Mouse (Mus musculus): ENCODE measurements at regions not wholly inside any gene's neighbourhood (a gene's known extent, or its start where the extent isn't known, plus 50 kb on each side); places are given as distances from the start of the nearest gene placed in this dataset.
A peak's percentile ranks its signal among the peaks of the same experiment; 100 is the strongest.

DNA sequence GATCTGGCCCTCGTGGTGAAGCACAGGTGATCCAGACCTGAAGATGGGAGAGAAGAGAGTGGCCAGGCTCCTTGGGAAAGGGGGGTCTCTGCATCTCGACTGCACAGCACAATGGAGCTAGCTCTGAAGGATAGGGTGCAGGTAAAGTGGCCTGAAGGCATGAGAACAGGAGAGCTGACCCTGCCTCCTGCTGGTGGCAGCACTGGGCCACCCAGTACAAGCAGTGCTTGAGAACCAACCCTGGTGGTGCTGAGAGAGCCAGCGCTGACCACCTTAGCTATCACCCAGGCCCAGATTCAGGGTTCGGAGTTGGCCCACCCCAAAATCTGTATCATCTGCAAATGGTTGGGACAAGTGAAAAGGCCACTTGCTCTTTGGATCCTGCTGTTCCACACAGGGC lies 66.2 kb downstream of the A730009L09Rik start:
- no peak overlapping the region for H3K9ac ChIP-seq (ENCODE audit: low read depth, low read length)
- H3K9me3 ChIP-seq (replicated peaks; ENCODE audit: control insufficient read depth, low read length) = no peaks in the 10 kb centered on the region
- H3K27me3 ChIP-seq (ENCODE audit: control insufficient read depth, insufficient read depth, low read depth, low read length) = no peaks in the 10 kb centered on the region
- no peak overlapping the region for H3K4me3 ChIP-seq (ENCODE audit: low read depth, low read length)
- H3K36me3 ChIP-seq (ENCODE audit: control insufficient read depth, insufficient read depth) = no peaks in the 10 kb centered on the region
- no peak for ATAC-seq (ENCODE audit: low read depth)
- WGBS (ENCODE audit: insufficient replicate concordance) = 55% methylated on average over 4 of the region's 4 CpGs
- H3K4me1 ChIP-seq (ENCODE audit: control insufficient read depth, low read depth, low read length) = no peaks in the 10 kb centered on the region
- H3K4me2 ChIP-seq (ENCODE audit: low read depth, low read length) = no peak overlapping the region
- no peak overlapping the region for H3K27ac ChIP-seq (ENCODE audit: low read length)

DNA sequence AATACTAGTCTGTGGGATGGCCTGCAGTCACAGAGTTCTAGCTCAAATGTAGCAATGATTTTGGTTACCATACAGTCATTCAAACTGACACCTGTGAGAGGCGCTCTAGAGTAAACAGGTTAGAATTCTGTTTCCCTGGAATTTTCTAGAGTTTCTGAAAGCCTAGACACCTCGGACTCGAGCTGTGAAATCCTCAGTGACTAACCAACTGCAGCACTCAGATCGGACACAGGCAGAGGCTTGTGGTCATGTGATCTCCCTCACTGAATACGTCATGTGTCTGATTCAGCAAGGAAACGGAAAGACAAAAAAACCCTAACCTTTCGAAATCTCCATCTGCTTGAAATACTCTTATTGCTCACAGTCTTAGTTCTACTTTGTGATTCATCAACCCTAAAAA lies 68.4 kb downstream of the A730009L09Rik start:
- H3K4me2 ChIP-seq (ENCODE audit: low read depth, low read length) = no peak overlapping the region
- H3K36me3 ChIP-seq (ENCODE audit: control insufficient read depth, insufficient read depth) = no peaks in the 10 kb centered on the region
- no peak overlapping the region for H3K9ac ChIP-seq (ENCODE audit: low read depth, low read length)
- no peak for ATAC-seq (ENCODE audit: low read depth)
- WGBS (ENCODE audit: insufficient replicate concordance) = 23% methylated on average over 7 of the region's 7 CpGs
- H3K9me3 ChIP-seq (replicated peaks; ENCODE audit: control insufficient read depth, low read length) = no peaks in the 10 kb centered on the region
- no peak overlapping the region for H3K4me3 ChIP-seq (ENCODE audit: low read depth, low read length)
- H3K27me3 ChIP-seq (ENCODE audit: control insufficient read depth, insufficient read depth, low read depth, low read length) = no peaks in the 10 kb centered on the region
- no peak overlapping the region for H3K27ac ChIP-seq (ENCODE audit: low read length)
- H3K4me1 ChIP-seq (ENCODE audit: control insufficient read depth, low read depth, low read length) = no peaks in the 10 kb centered on the region

DNA sequence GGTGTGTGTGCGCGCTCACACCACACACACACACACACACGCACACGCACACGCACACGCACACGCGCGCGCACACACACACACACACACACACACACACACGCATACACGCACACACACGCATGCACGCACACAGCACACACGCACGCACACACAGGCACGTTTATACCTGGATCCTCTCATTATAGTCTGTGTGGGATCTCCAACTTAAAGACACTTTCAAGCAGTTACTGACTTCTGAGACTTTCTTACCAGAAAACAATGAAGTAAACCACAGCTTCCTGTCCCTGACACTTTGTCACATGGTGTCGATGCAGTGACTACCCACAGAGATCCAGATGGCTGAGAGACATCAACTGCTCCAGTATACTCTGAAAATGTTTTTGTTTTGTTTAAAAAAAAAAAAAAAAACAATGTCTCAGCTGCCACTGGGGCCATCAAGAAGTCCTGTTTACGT lies 68.9 kb downstream of the A730009L09Rik start:
- Histone ChIP-seq H3K27ac (ENCODE audit: low read length) (no peak overlapping the region), H3K27me3 (ENCODE audit: control insufficient read depth, insufficient read depth, low read depth, low read length) (no peaks in the 10 kb centered on the region), H3K9me3 (replicated peaks; ENCODE audit: control insufficient read depth, low read length) (no peaks in the 10 kb centered on the region), H3K9ac (ENCODE audit: low read depth, low read length) (no peak overlapping the region), H3K4me2 (ENCODE audit: low read depth, low read length) (no peak overlapping the region), H3K36me3 (ENCODE audit: control insufficient read depth, insufficient read depth) (no peaks in the 10 kb centered on the region), H3K4me1 (ENCODE audit: control insufficient read depth, low read depth, low read length) (no peaks in the 10 kb centered on the region), H3K4me3 (ENCODE audit: low read depth, low read length) (no peak overlapping the region)
- 0 out of 2 replicates have a peak, but pooled peaks have one; percentile 24 for ATAC-seq (ENCODE audit: low read depth)
- 42% methylated on average over 18 of the region's 19 CpGs for WGBS (ENCODE audit: insufficient replicate concordance)

DNA sequence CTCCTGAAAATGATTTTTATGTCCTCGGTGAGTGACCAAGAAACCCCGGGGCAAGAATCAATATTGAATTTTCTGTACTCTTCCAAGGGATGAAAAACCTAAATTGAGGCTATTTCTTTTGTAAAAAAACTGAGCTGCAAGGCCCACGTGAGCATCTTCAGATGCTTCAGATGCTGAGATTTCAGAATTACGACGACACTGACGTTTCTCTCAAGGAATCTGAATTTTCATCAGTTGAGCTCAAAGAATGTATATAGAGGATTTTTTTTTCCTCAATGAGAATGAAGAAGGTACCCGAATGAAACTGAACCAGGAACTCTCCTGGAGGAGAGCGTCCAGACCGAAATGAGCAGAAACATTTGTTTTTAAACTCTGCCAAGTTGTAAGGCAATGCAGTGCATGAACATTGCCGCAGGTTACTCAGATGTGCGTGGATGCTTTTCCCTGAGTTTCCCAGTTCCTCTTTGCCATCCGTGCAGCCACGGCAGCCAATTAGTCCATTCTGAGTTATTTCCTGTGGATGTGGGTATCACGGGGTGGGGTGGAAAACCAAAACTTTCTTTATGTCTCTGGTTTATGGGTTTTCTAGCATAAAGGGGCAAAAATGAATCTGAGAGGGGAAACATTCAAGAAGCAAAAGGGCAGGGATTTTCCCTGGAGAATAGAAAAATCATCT lies 69.9 kb downstream of the A730009L09Rik start:
- WGBS (ENCODE audit: insufficient replicate concordance) = 54% methylated on average over 14 of the region's 14 CpGs
- no peak overlapping the region for H3K9ac ChIP-seq (ENCODE audit: low read depth, low read length)
- no peaks in the 10 kb centered on the region for H3K4me1 ChIP-seq (ENCODE audit: control insufficient read depth, low read depth, low read length)
- H3K36me3 ChIP-seq (ENCODE audit: control insufficient read depth, insufficient read depth) = no peaks in the 10 kb centered on the region
- H3K27ac ChIP-seq (ENCODE audit: low read length) = no peak overlapping the region
- H3K4me3 ChIP-seq (ENCODE audit: low read depth, low read length) = no peak overlapping the region
- H3K4me2 ChIP-seq (ENCODE audit: low read depth, low read length) = no peak overlapping the region
- ATAC-seq (ENCODE audit: low read depth) = no peak
- no peaks in the 10 kb centered on the region for H3K9me3 ChIP-seq (replicated peaks; ENCODE audit: control insufficient read depth, low read length)
- H3K27me3 ChIP-seq (ENCODE audit: control insufficient read depth, insufficient read depth, low read depth, low read length) = no peaks in the 10 kb centered on the region

DNA sequence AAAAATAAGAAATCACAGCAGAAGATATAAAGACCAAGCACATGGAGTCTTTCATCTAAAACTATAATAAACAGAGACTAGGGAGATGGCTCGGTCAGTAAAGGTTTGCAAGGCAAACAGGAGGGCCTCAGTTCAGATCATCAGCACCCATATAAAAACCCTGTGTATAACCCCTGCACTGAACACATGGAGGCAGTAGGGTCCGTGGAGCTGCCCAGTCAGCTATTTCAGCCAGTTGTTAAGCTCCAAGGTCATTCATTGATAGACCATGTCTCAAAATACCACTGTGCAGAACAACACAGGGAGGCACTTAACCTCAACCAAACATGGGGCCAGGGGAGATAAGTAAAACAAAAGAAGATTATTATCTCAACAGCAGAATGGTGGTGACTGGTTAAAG lies 78.1 kb downstream of the A730009L09Rik start:
- Histone ChIP-seq H3K27ac (ENCODE audit: low read length) (no peak overlapping the region), H3K27me3 (ENCODE audit: control insufficient read depth, insufficient read depth, low read depth, low read length) (no peaks in the 10 kb centered on the region), H3K4me1 (ENCODE audit: control insufficient read depth, low read depth, low read length) (no peaks in the 10 kb centered on the region), H3K4me2 (ENCODE audit: low read depth, low read length) (no peak overlapping the region), H3K9ac (ENCODE audit: low read depth, low read length) (no peak overlapping the region), H3K4me3 (ENCODE audit: low read depth, low read length) (no peak overlapping the region), H3K36me3 (ENCODE audit: control insufficient read depth, insufficient read depth) (no peaks in the 10 kb centered on the region), H3K9me3 (replicated peaks; ENCODE audit: control insufficient read depth, low read length) (no peaks in the 10 kb centered on the region)
- 40% methylated on average over 2 of the region's 2 CpGs for WGBS (ENCODE audit: insufficient replicate concordance)
- no peak for ATAC-seq (ENCODE audit: low read depth)

DNA sequence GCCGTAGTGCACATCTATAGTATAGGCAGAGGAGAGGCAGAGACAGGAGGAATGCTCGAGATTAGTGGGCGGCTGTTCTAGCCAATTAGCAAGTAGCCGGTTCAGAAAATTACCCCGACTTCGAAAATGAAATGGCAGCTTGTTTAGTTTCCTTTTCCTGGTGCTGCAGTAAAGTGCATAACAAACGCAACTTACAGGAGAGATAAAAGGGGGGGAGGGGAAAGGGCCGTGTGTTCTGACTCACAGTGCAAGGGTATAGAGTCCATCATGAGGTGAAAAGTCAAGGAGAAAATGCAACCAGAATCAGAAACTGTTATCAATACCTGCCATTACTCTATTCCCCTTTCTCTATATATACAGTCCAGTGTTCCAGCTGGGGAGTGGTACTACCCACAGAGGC lies 88.0 kb downstream of the A730009L09Rik start:
- no peaks in the 10 kb centered on the region for H3K4me1 ChIP-seq (ENCODE audit: control insufficient read depth, low read depth, low read length)
- ATAC-seq (ENCODE audit: low read depth) = no peak
- H3K27ac ChIP-seq (ENCODE audit: low read length) = no peak overlapping the region
- no peaks in the 10 kb centered on the region for H3K27me3 ChIP-seq (ENCODE audit: control insufficient read depth, insufficient read depth, low read depth, low read length)
- H3K9ac ChIP-seq (ENCODE audit: low read depth, low read length) = no peak overlapping the region
- no peaks in the 10 kb centered on the region for H3K9me3 ChIP-seq (replicated peaks; ENCODE audit: control insufficient read depth, low read length)
- H3K36me3 ChIP-seq (ENCODE audit: control insufficient read depth, insufficient read depth) = no peaks in the 10 kb centered on the region
- H3K4me3 ChIP-seq (ENCODE audit: low read depth, low read length) = no peak overlapping the region
- 56% methylated on average over 8 of the region's 8 CpGs for WGBS (ENCODE audit: insufficient replicate concordance)
- H3K4me2 ChIP-seq (ENCODE audit: low read depth, low read length) = no peak overlapping the region

DNA sequence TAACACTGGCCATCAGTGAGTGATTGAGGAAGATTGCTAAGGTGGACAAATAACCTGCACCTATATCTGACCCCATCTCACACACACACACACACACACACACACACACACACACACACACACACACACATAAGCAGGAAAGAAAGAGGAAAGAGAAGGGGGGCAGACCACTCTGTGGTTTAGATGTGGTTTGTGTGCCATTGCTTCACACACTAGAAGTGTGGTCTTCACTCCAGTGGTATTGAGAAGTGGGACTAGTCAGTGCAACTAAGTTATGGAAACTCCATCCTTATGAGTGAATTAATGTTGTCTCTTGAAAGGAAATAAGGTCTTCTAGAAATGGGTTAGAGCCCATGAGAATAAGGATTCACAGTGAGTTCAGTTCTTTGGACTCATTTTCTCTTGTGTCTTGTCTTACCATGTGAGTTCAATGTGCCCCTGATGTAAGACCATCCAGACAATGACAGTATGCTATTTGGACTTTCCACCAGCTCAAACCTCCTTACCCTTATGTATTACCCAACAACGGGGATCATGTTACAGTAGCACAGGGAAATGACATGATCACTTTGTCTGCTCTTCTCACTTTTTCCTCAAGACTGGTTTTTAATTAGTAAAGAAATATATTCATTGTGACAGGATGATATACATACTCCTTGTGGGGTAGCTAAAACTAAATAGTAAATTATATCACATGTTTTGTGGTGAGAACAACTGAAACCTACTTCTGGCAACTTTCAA lies 88.7 kb downstream of the A730009L09Rik start:
- WGBS (ENCODE audit: insufficient replicate concordance) = 66% methylated on average over 1 of the region's 1 CpGs
- Histone ChIP-seq H3K9ac (ENCODE audit: low read depth, low read length) (no peak overlapping the region), H3K4me1 (ENCODE audit: control insufficient read depth, low read depth, low read length) (no peaks in the 10 kb centered on the region), H3K27ac (ENCODE audit: low read length) (no peak overlapping the region), H3K9me3 (replicated peaks; ENCODE audit: control insufficient read depth, low read length) (no peaks in the 10 kb centered on the region), H3K27me3 (ENCODE audit: control insufficient read depth, insufficient read depth, low read depth, low read length) (no peaks in the 10 kb centered on the region), H3K36me3 (ENCODE audit: control insufficient read depth, insufficient read depth) (no peaks in the 10 kb centered on the region), H3K4me3 (ENCODE audit: low read depth, low read length) (no peak overlapping the region), H3K4me2 (ENCODE audit: low read depth, low read length) (no peak overlapping the region)
- ATAC-seq (ENCODE audit: low read depth) = no peak

DNA sequence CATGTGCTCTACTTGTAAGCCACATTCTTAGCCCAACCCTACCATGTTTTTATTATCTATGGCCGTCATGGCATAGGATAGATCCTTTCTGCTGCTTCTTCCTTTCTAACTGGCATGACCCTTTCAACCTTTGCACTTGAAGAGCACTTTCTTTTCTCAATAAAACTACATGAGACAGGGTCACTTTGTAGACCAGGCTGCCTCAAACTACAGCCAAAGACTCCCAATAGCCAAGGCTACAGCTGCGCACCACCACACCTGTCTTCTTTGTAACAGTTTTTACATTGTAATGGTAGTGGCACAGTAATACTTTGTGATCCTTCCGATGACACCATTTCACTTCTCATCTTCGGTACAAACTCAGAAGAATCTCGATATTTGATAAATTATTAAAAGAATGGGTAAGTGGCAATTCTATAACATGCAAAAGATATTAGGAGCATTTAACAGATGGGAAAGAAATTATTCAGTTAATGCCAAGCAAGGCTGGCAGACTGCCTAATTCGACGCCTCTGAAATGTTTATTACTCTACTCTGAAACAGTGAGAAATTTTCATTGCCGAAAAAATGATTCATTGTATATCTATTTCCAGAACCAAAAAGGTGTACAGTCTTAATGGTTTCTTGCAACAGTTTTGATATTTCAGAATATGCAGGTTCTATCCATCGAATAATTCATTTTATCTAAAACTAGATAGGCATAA lies 89.5 kb downstream of the A730009L09Rik start:
- H3K4me2 ChIP-seq (ENCODE audit: low read depth, low read length) = no peak overlapping the region
- no peak overlapping the region for H3K9ac ChIP-seq (ENCODE audit: low read depth, low read length)
- 71% methylated on average over 9 of the region's 9 CpGs for WGBS (ENCODE audit: insufficient replicate concordance)
- no peak for ATAC-seq (ENCODE audit: low read depth)
- H3K4me1 ChIP-seq (ENCODE audit: control insufficient read depth, low read depth, low read length) = no peaks in the 10 kb centered on the region
- no peaks in the 10 kb centered on the region for H3K36me3 ChIP-seq (ENCODE audit: control insufficient read depth, insufficient read depth)
- H3K27me3 ChIP-seq (ENCODE audit: control insufficient read depth, insufficient read depth, low read depth, low read length) = no peaks in the 10 kb centered on the region
- no peak overlapping the region for H3K27ac ChIP-seq (ENCODE audit: low read length)
- H3K4me3 ChIP-seq (ENCODE audit: low read depth, low read length) = no peak overlapping the region
- H3K9me3 ChIP-seq (replicated peaks; ENCODE audit: control insufficient read depth, low read length) = no peaks in the 10 kb centered on the region
